Mouse (Mus musculus) right cerebral cortex, postnatal 4 days (tissue): Measurements from ENCODE around the gene Ptpn9.
A peak's percentile ranks its signal among the peaks of the same experiment; 100 is the strongest.
"Not testable (repeated sequence)": the region's sequence is repeated elsewhere in the genome, so short reads cannot be mapped to it uniquely, and the experiment has no call there.

Experiments used
- DNase-seq: peaks from one replicate; pipeline ENCODE4 v3.0.0-alpha.2; 2022

The Ptpn9 gene

DNA sequence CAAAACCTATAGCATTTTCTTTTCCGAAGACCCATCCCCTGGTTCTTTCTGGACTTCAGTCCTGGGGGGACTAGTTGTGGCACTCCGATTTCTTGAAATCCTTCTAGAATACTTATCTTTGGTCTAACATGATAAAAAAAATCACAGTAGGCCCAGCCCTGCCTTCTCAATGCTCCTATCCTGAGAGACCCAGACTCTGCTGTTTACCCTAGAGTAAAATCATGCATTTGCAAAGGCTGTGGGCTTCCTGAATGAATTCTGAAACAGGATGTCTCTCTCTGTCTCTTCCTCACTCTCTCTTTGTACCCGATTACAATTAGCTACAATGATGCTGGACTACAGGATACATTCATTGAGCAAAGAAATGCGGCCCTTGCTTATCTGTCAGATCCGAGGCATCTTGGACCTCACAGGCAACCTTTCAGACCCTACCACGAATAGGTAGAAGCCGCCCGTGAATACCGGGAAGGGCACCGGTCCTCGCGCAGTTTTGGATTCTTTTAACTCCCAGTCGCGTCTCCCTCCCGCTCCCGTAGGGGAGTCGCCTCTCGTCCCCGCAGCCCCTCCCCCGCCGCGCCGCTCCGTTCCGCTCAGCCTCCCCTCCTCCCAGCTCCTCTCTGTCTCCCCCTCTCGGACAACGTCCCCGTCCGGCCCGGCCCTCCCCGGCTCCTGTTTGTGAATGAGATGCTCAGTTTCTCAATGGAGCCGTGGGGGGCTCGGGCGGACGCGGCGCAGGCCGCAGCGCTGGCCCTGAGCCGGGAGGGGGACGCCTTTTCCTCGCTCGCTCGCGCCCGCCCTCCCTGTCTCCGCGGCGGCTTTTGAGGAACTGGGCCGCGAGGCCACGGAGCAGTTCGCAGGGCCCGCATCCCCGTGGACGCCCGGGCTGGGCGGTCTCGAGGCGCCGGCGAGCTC is at the start of gene Ptpn9:
Gene Ptpn9 (plus strand): TSS at position 638 of the 912 bp plus-strand sequence.
- peak; percentile 93 for DNase-seq

DNA sequence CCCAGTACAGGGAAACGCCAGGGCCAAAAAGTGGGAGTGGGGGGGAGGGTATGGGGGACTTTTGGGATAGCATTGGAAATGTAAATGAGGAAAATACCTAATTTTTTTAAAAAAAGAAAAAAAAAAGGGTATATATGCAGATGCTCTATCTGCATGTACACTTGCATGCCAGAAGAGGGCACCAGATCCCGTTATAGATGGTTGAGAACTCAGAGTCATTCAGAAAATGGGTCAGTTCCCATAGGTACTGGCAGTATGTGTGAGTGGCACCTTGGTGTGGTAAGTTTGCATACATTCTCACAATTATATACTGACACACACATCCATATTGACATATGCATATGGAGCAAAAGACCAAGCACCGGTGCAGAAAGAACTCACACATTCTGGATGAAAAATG is 47.2 kb upstream of the Ptpn9 start:
- DNase-seq: peak; percentile 43

DNA sequence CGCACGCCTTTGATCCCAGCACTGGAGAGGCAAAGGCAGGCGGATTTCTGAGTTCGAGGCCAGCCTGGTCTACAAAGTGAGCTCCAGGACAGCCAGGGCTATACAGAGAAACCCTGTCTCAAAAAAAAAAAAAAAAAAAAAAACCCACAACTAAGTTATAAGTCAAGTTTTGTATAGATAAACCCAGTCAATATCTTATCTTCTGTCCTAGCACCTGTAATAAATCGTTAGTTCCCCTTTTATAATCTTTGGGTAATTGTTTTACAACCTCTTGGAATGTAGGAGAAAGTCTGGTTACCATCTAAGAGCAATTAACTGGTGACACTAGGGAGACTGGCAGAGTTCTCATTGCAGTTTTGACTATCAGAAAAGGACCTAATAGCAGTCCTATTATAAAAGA is 46.0 kb upstream of the Ptpn9 start:
- DNase-seq: not testable (repeated sequence)

DNA sequence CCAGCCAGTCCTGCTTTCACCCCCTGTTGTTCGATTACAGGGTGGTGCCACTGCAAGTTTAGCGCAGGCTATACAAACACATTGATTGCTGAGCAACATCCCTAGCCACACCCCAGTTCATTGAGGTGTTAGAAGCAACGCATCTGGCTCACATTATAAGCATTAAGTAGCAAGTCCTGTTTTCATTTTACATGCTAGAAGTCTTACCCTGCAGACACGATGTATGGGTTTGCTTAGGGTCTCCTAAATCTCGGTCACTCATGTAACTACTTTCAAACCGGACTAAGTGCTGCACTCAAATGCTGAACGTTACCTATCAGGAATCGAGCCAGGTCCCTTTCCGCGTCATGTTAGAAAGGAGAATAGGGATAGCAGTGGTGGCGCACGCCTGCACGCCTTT is 45.0 kb upstream of the Ptpn9 start:
- DNase-seq: no peak

DNA sequence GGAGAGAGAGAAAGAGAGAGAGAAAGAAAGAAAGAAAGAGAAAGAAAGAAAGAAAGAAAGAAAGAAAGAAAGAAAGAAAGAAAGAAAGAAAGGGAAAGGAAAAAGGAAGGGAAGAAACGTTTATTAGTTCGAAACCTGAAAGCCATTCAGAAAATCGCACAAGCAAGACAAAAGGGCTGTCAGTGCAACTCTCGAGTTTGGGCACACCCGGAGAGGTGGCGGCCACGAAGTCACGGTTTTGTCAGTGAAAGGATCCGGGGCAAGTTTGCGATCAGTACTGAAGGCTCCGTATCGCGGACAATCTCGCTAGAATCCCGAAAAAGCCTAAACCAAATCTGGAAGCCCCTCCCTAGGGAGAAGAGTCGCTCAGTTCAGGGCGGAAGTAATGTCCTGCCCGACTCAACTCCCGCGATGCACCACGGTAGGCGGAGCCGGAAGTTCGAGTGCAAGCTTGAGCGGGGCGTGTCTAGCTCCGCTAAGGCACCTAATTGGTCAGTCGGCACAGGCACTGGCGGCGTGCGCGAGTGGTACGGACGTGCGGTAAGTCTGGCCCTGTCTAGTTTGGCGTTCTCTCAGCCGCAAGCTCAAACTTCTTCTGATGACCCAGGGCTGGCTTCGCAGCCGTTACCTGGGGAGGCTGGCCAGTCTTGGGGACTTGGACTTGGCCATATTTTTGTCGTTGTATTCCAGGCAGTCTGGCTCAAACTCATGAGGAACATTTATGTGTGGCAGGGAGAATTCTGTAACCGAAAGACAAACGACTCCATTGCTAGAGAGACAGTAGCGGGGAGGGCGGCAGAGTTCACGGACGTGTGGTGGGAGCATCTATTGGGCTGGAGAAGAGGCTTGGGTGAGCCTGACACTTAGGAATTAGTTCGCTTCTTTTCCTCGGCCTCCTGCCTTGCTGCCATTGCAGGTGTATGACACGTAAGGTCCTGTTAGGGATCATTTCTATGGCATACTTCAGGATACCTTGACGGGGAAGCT is 44.0 kb upstream of the Ptpn9 start, which contains the start of gene Snupn:
Gene Snupn (plus strand): TSS at position 465 of the 987 bp plus-strand sequence.
- DNase-seq: peak; percentile 91

DNA sequence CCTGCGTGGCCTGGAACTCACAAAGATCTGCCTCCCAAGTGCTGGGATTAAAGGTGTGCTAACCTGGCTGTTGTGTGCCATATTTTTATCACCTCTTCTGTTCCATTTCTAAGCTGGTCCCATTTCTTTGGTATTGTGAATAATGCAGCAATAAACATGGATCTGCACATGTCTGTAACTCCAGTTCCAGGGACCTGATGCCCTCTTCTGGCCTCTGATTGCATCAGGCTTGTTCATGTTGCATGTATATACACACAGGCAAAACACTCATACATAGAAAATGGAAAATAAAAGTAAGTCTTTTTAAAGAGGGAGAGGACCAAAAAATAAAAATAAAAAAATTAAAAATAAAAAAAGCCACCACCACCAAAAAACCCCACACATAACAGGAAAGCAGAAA is 41.2 kb upstream of the Ptpn9 start:
- DNase-seq: no peak

DNA sequence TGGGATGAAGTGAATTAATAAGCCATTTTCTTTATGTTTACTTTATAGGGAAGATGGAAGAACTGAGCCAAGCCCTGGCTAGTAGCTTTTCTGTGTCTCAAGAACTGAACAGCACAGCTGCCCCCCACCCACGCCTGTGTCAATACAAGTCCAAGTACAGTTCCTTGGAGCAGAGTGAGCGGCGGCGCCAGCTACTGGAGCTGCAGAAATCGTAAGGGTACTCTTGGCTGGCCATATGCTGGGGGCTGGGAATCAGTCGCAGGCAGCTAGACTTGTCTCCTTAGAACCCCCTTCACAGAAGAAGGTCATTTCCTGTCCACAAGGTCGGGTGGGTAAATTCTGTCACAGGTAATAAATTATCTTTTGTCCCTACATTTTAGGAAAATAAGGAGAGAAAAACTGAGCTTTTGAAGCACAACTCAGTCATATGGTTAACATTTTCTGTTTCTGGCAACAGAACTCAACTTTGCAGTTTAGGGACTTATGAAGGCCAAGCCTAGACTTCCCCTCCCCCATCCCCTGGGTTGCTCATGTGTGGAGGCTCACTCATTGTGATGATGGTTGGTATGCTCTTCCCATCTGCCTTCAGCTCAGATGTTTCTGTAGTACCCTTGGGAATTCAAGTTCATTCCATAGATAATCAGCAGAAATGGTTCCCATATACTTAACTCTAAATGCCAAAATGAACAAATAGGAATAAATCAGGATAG is 37.6 kb upstream of the Ptpn9 start:
- DNase-seq: no peak

DNA sequence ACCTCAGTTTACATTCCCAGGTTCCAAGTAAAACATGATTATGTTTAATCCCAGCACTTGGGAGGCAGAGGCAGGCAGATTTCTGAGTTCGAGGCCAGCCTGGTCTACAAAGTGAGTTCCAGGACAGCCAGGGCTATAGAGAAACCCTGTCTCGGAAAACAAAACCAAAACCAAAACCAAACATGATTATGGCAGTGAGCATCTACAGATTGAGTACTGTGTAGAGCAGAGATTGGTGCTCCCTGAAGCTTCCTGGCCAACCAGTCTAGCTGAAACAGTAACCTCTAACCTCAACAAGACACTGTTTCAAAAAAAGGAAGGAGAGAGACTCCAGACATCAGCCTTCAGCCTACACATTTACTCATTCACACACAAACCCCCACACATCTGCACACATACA is 36.0 kb upstream of the Ptpn9 start:
- DNase-seq: no peak

DNA sequence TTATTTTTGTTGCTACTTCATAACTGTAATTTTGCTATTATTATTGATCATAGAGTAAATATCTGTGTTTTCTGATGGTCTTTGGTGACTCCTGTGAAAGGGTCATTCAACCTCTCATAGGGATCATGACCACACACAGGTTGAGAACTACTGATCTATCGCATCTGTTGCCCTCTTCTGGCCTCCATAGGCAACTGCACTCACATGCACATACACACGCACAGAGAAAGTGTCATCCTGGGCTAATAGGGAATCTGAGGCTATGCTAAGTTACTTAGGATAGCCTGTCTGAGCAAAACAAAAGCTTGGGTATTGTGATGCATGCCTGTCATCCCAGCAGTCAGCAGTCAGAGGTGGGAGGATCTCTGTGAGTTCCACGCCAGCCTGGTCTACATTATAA is 33.1 kb upstream of the Ptpn9 start:
- DNase-seq: no peak

DNA sequence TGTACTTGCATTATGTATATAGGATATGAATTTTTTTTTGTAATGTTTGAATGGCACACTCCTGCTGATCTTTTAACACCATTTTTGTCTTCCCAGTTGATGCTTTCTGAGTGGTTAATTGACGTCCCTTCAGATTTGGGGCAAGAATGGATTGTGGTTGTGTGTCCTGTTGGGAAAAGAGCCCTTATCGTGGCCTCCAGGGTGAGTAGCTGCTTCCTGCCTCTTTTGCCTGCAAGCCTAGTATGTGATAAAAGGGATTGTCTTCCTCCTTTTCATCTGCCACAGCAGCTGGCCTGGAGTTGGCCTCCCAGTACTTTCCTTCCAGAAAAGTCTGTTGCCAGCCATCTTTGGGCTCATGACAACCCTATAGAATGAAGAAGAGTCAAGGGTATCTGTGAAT is 24.6 kb upstream of the Ptpn9 start:
- DNase-seq: no peak

DNA sequence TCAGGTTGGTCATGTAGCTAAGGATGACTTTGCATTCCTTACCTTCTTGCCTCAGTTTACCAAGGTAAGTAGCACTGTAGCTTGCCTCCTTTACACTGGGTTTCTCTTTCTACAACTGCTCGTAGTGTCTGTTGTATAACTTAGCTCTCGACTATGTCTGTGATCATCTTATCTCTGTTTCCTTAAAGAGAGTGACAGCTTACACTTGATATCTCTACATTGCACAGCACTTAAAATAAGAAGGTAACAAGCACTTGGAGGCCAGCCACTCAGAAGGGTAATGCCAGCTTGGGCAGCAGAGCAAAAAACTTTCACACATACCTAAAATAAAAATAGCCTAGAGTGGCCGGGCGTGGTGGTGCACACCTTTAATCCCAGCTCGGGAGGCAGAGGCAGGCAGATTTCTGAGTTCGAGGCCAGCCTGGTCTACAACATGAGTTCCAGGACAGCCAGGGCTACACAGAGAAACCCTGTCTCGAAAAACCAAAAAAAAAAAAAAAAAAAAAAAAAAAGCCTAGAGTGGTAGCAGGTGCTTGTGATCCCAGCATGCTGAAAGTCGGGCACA is 20.7 kb upstream of the Ptpn9 start:
- no peak for DNase-seq

DNA sequence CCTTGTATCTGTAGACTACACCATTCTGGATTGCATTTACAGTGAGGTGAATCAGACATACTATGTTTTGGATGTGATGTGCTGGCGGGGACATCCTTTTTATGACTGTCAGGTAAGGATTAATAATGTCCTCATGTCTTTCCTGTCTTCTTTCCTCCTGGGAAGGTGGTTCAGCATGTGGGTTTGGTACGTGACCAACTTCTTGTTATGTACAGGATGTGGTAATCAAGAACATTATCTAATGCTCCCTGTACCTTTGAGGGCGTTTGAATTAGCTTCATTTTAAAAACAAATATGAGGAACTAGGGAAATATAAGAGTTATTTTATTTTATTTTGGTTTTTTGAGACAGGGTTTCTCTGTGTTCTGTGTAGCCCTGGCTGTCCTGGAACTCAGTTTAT is 19.5 kb upstream of the Ptpn9 start:
- DNase-seq: no peak

DNA sequence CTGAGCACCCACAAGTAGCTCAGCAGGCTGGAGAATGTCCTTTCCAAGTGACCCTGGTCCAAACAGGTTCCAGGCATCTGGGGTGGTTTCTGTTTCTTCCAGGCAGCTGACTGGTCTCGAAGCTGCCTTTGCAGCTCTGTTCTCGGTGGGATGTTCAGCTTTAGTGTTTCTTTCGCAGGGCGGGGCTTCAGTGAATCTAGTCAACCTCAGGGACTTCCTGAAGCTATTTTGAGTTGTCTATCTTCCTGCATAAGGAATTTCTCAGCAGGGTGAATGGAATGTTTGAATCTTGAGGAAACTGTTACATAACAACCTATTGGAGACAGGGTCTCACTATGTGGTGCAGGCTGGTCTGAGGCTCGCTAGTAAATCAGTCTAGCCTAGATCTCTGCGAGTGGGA is 14.5 kb upstream of the Ptpn9 start:
- no peak for DNase-seq

DNA sequence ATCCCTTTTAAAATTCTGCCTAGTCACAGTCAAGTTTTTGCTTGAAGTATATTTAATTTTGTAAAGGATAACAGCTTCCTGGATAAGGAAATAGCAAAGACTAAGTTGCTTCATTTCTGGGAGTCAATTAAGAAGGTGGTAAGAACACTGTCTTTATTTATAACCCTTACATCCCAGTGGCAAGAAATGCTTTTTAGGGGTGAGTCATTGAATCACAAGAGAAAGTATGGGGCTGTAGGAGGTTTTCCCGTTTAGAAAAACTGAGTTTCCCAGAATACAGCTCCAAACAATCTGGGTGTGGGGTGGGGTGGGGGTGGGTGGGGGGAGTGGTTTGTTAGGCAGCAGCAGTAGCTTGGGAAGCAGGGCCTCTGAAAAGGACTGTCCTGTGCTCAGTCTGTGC is 13.2 kb upstream of the Ptpn9 start:
- no peak for DNase-seq

DNA sequence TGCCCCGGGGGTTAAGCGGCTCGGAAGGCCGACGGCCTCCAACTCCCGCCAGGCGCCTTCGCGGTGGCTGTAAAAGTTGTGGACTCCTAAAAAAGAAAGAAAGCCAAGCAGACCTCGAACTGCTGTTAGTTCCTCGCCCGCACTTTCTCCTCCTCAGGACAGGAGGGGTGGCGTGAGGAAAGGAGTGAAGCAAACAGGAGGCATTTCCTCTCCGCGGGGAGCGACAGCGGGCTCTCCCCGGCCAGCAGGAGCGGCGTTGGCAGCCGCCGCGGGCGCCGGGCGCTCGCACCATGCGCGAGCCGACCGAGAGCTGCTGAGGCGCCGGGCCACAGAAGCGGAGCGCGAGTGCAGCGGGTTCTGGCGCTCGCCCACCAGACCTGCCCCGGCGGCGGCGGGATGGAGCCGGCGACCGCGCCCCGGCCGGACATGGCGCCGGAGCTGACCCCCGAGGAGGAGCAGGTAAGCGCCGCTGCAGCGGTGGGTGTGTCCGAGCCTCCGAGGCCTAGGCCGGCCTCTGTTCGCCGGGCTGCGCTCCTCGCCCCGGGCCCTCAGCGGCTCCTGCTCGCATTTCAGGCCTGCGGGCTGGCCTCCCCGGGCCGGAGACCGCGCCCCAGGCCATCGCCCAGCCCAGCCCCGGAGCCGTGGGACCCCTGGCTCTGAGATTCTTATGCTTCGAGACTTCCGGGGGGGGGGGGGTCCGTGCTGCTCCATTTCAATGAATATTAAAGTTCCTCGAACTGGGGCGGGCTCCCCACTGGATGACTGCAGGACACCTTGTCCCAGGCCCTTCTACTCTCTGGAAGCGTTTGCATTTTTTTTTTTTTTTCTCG is 690 bp downstream of the Ptpn9 start:
- peak; percentile 49 for DNase-seq

DNA sequence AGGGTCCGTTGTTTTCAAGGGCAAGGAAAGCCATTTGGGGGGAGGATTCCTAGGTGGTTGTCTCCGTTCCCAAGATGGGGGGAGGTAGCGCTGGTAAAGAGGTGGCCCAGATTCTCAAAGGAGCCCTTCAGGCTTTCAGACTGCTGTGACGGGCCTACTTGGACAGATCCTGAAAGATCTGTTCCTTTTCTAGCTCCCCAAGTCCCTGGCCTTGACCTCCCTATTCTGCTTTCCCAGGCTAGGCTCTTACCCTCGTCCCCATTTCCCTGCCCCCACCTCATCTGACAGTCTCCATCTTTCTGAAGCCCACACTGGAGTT is 1.3 kb downstream of the Ptpn9 start:
- DNase-seq: peak; percentile 10

DNA sequence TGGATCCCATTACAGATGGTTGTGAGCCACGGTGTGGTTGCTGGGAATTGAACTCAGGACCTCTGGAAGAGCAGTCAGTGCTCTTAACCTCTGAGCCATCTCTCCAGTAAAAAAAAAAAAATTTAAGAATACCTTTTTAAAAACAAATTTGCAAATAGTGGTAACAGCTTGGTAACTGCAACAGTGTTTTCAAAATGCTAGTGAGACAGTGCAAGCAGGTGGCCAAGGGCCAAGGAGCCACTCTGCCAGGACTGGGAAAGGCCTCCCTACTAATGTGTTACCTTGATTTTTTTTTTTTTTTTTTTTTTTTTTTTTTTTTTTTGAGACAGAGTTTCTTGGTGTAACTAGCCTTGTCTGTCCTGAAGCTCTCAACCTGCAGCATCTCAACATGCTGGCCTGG is 2.5 kb downstream of the Ptpn9 start:
- DNase-seq: not testable (repeated sequence)

DNA sequence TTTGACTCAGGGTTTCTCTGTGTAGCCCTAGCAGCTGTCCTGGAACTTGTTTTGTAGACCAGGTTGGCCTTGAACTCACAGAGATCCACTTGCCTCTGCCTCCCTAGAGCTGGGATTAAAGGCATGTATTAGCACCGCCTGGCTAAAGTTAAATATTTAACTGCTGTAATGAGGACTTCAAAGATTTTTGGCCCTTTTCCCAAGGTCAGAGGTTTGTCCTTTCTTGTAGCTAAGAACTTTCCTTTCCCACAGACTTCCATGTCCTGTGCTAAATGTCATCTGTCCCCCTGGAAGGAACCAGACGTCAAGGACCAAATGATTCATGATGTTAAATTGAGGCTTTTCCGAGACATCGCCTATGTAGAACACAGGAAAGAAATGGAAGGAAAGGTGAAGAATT is 8.3 kb downstream of the Ptpn9 start:
- no peak for DNase-seq

DNA sequence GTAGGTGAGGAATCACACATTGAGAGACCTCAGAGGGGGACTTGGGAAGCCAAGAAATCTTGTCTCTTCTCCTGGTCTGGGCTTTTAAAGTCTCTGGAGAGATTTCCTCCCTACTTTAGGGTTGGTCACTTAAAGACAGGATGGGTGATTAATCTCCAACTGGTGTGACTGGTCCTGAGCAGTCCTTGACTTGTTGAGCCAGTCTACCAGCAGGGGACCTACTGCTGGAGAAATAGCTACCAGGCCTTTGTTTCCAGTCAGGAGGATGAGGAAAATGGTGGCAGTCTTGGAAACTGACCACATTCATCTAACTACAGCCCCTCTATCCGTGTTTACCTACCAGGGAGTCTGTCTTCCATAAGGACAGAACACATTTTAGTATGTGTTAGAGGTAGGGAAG is 17.7 kb downstream of the Ptpn9 start:
- no peak for DNase-seq

DNA sequence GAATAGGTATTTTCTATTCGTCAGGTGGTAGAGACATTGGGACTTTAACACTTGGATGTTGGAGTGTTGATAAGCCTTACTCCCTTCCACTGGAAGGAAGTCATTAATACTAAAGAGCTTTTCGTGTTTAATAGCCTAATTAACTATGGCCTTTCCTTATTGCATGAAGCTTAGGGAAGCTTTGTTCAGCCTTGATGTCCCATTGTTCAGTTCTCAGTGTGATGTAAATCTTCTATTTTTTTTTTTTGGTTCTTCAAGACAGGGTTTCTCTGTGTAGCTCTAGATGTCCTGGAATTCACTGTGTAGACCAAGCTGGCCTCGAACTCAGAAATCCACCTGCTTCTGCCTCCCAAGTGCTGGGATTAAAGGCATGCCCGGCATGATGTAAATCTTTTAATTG is 18.2 kb downstream of the Ptpn9 start:
- no peak for DNase-seq

DNA sequence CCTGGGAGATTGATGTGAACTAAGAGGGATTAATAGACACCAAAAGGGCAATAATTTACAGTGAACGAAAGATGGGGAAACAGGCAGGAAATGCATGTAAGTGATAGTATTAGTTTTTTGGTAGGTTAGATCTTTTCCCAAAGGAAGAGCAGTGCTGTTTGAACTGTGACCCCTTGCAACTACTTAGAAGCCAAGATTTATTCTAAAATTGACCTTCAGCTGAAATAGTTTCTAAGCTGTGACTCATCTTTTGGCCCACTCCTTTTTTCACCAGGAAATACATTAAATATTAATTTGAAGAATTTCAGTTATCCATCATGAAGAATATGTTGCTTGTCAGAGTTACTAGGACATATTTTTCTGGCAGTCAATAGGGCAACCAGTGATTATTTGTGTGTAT is 19.0 kb downstream of the Ptpn9 start:
- no peak for DNase-seq

DNA sequence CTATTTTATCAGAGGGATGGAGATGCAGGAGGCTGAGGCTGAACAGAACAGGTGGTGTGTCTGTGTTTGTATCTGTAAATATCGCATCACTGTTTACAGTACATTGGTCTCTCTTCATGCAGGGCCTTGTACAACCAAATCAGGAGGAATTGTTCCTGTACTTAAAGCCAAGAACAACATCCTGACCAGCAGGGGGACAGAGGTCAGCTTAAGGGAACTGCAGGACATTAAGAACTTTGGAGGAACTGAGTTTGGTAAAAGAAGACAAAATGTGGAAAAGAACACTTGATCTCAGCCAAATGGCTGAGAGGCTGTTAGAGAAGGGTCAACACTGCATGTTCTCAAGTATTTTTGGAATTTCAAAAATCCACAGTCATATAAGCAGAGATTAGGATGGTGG is 20.0 kb downstream of the Ptpn9 start:
- no peak for DNase-seq
